In the genomic region with DNA sequence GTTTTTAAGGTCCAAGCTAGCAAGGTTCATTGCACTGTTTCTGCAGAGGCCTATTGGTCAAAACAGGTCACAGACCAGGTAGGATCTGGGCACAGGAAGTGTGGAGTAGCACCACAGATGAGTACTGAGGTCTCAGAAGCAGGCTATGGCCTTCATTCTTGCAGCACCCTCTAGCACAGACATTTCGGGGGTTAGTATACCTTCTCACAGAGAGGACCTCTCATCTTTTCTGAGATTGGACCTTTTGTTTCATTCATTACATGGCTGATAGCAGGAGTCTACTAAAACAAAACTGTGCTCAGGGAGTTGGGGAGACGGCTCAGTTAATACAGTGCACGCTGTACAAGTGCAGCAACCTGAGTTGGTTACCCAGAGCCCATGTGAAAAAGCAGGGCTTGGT, we compare ENCODE assay signal across 22 mouse cellular contexts.
"Had no signal": no experiment of that assay in that cellular context is flagged by ENCODE, and none has a peak within 500 bp of the region (broad histone marks: within the 10 kb centered on the region; RNA-seq: fewer than 3 reads in every experiment).

No protein-coding gene starts in this region.

- H3K4me3 ChIP-seq: heart, embryonic 10.5 days; heart, embryonic 13.5 days; heart, embryonic 15.5 days; hindbrain, embryonic 13.5 days; hindbrain, embryonic 15.5 days; intestine, embryonic 15.5 days; layer of hippocampus, adult 2 months; left cerebral cortex, adult 2 months; limb, embryonic 10.5 days; limb, embryonic 12.5 days had no signal

- H3K4me1 ChIP-seq: heart, embryonic 10.5 days; heart, embryonic 13.5 days; heart, embryonic 15.5 days; hindbrain, embryonic 13.5 days; hindbrain, embryonic 15.5 days; intestine, embryonic 15.5 days; limb, embryonic 10.5 days; limb, embryonic 12.5 days had no signal

- DNase-seq: gastrocnemius, postnatal 14 days; gastrocnemius, postnatal 36 days; heart, postnatal 14 days; heart, postnatal 36 days; kidney, adult 18-20 months; kidney, adult 8-10 months; kidney, postnatal 10 days; kidney, postnatal 25 days; kidney, postnatal 4 days had no signal

- H3K27me3 ChIP-seq: heart, embryonic 13.5 days; heart, embryonic 15.5 days; hindbrain, embryonic 13.5 days; hindbrain, embryonic 15.5 days; intestine, embryonic 15.5 days; limb, embryonic 12.5 days had no signal

- H3K9me3 ChIP-seq: heart, embryonic 10.5 days; heart, embryonic 13.5 days; heart, embryonic 15.5 days; hindbrain, embryonic 13.5 days; hindbrain, embryonic 15.5 days; intestine, embryonic 15.5 days; limb, embryonic 10.5 days; limb, embryonic 12.5 days had no signal

- ATAC-seq: hindbrain, postnatal 0 days; intestine, embryonic 15.5 days; intestine, postnatal 0 days had no signal

- H3K27ac ChIP-seq: heart, embryonic 10.5 days; heart, embryonic 13.5 days; heart, embryonic 15.5 days; hindbrain, embryonic 13.5 days; hindbrain, embryonic 15.5 days; hindbrain, postnatal 0 days; intestine, embryonic 15.5 days; layer of hippocampus, adult 2 months; left cerebral cortex, adult 2 months; limb, embryonic 10.5 days; limb, embryonic 12.5 days had no signal

- H3K4me2 ChIP-seq: heart, embryonic 13.5 days; heart, embryonic 15.5 days; hindbrain, embryonic 13.5 days; hindbrain, embryonic 15.5 days; intestine, embryonic 15.5 days; limb, embryonic 12.5 days; liver, embryonic 11.5 days had no signal

- H3K36me3 ChIP-seq: heart, embryonic 10.5 days; heart, embryonic 13.5 days; heart, embryonic 15.5 days; hindbrain, embryonic 13.5 days; hindbrain, embryonic 15.5 days; intestine, embryonic 15.5 days; limb, embryonic 10.5 days; limb, embryonic 12.5 days had no signal

- H3K9ac ChIP-seq: heart, embryonic 13.5 days; heart, embryonic 15.5 days; hindbrain, embryonic 13.5 days; hindbrain, embryonic 15.5 days; intestine, embryonic 15.5 days; limb, embryonic 12.5 days had no signal
